Mouse (Mus musculus) heart, embryonic 16.5 days (tissue): ENCODE results near the gene Timm23. TPM values are rescaled to one million over a fixed set of nuclear protein-coding genes. Genes with fewer than 3 reads are reported as not detected.
"Not testable (repeated sequence)": the region's sequence is repeated elsewhere in the genome, so short reads cannot be mapped to it uniquely, and the experiment has no call there.

Experiments
- ATAC-seq: fragments of 200-750 bp; cut with Nextera tagmentation; replicated peaks from 2 replicates; pipeline ENCODE4 v1.8.0; 2017; ENCODE audit warnings: moderate number of reproducible peaks; ENCODE audit not compliant: insufficient read depth, low FRiP score; ENCODE audit errors: extremely low read depth
- H3K27ac ChIP-seq: fragments of 300-500 bp; sonication (generic); 2 replicates; pipeline ENCODE4 v1.5.1; 2014; ENCODE audit warnings: mild to moderate bottlenecking, low read length, control low read depth, moderate library complexity
- H3K27me3 ChIP-seq: fragments of 300-500 bp; sonication (generic); 2 replicates; pipeline ENCODE4 v1.6.1; 2014; ENCODE audit warnings: low read length, mixed read lengths; ENCODE audit not compliant: control insufficient read depth, insufficient read depth
- H3K36me3 ChIP-seq: fragments of 300-500 bp; sonication (generic); 2 replicates; pipeline ENCODE4 v1.6.1; 2014; ENCODE audit not compliant: control insufficient read depth, insufficient read depth
- H3K4me1 ChIP-seq: fragments of 300-500 bp; sonication (generic); 2 replicates; pipeline ENCODE4 v1.6.1; 2014; ENCODE audit warnings: low read length, mixed read lengths; ENCODE audit not compliant: control insufficient read depth, insufficient read depth
- H3K4me2 ChIP-seq: fragments of 300-500 bp; sonication (generic); 2 replicates; pipeline ENCODE4 v1.6.1; 2014; ENCODE audit warnings: low read depth, mild to moderate bottlenecking, control low read depth, low read length
- H3K4me3 ChIP-seq: fragments of 300-500 bp; sonication (generic); 2 replicates; pipeline ENCODE4 v1.5.1; 2014; ENCODE audit warnings: mild to moderate bottlenecking, control low read depth, low read length
- H3K9ac ChIP-seq: fragments of 300-500 bp; sonication (generic); 2 replicates; pipeline ENCODE4 v1.6.1; 2014; ENCODE audit warnings: low read length, control low read depth
- H3K9me3 ChIP-seq: fragments of 300-500 bp; sonication (generic); replicated peaks from 2 replicates; pipeline ENCODE4 v1.6.1; 2016; ENCODE audit warnings: low read length; ENCODE audit not compliant: control insufficient read depth
- WGBS: fragments of 180-500 bp; shearing (Covaris S2); extraction: QIAGEN DNeasy Blood & Tissue Kit; methylation state at CpG from one replicate; pipeline ENCODE4 v1.1.7; 2014; 5-methylcytosine and 5-hydroxymethylcytosine counted together
- polyA plus RNA-seq: library from polyadenylated mRNA; unstranded; fragments of >200 nt; fragmentation: Nextera tagmentation; extraction: Ambion mirVana; gene quantifications from 2 replicates; pipeline ENCODE4 v1.2.1, GENCODE M21; 2015

The Timm23 gene
- 274 and 354 TPM in 2 replicates for polyA plus RNA-seq

DNA sequence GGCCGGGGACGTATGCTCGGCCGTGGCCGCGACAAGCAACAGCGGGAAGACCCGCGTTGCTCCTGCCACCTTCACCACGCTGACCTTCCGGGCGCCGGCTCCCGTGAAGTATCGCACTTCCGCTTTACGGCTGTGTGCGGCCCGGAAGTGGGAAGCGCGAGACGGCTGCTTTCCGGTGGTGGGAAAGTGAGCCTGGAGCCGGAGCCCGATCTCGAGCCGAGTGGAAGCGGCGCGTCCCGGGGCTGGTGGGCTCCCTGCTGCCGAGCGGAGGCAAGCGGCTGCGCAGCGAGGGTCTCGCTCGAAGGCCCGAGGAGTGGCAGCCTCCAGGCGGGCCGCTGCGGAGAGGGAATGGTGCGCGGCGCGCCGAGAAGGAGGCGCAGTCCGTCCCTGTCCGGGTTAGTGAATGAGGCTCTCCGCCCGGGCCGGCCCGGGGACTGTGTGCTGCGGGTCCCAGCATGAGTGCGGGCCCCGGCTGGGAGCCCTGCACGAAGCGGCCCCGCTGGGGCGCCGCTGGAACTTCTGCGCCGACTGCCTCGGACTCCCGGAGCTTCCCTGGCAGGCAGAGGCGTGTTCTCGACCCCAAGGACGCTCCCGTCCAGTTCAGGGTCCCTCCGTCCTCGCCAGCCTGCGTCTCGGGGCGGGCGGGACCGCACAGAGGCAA is at the start of gene Timm23, which contains the start of gene Parg:
Gene Timm23 (minus strand): TSS at position 108 of the 661 bp plus-strand sequence.
Gene Parg (plus strand): TSS at position 159 of the 661 bp plus-strand sequence.
- peaks cover 21% of the 10 kb centered on the region for H3K4me1 ChIP-seq
- 0% methylated on average over 72 of the region's 77 CpGs for WGBS
- H3K9me3 ChIP-seq: 0 out of 2 replicates have a peak, but pooled peaks cover 3% of the 10 kb centered on the region
- H3K36me3 ChIP-seq: peaks cover 18% of the 10 kb centered on the region
- peak; percentile 95 for ATAC-seq
- H3K9ac ChIP-seq: peak within 1 kb of the TSS; percentile 97
- peak within 1 kb of the TSS; percentile 99 for H3K4me3 ChIP-seq
- peak within 1 kb of the TSS; percentile 89 for H3K27ac ChIP-seq
- no peaks in the 10 kb centered on the region for H3K27me3 ChIP-seq
- H3K4me2 ChIP-seq: peak within 1 kb of the TSS; percentile 93

DNA sequence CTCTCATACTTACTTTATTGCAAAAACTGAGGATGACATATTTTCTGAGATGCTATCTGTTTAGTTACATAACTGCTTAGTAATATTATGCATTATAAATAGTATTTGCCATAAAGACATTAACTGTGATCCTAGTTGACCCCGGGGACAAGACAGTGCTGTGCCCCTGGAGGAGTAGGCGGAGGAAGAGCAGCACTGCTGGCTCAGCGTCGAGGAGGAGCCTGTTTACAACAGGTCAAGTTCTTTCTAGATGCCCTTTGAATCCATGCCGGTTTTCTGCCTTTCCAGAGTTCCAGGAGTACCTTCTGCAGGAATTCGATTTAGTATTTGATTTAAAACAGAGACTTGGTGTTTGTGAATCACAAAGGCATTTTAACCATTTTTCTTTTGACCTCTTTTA is 47.9 kb upstream of the Timm23 start:
- Histone ChIP-seq H3K27ac (no peak overlapping the region), H3K4me3 (no peak overlapping the region), H3K9ac (no peak overlapping the region), H3K27me3 (no peaks in the 10 kb centered on the region), H3K4me2 (no peak overlapping the region), H3K4me1 (no peaks in the 10 kb centered on the region), H3K9me3 (no peaks in the 10 kb centered on the region), H3K36me3 (peaks cover 6% of the 10 kb centered on the region; the same call in 1 of the 2 replicates)
- 86% methylated on average over 6 of the region's 6 CpGs for WGBS
- no peak for ATAC-seq

DNA sequence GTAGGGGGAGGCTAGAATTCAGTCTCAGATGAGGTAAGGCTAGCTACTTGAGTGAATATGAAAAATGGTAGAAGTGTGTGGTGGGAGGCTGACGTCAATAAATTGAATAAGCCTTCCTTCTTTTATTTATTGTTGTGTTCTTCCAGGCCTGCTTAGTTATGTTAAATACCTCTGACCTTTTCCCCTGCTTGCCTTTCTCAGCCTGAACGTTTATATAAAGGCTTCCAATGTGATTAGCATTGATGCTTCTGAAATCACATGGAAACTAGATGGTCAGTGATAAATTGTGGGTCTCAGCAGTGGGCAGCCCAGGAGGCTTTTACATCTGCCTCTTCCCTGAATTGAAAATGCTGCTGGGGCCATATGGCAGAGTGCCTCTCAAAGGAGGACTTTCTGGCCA is 44.3 kb upstream of the Timm23 start:
- H3K4me2 ChIP-seq: no peak overlapping the region
- no peak overlapping the region for H3K4me3 ChIP-seq
- peaks cover 9% of the 10 kb centered on the region; the same call in 1 of the 2 replicates for H3K36me3 ChIP-seq
- 67% methylated on average over 2 of the region's 2 CpGs for WGBS
- no peaks in the 10 kb centered on the region for H3K9me3 ChIP-seq
- H3K27me3 ChIP-seq: no peaks in the 10 kb centered on the region
- no peak overlapping the region for H3K27ac ChIP-seq
- H3K9ac ChIP-seq: no peak overlapping the region
- no peak for ATAC-seq
- no peaks in the 10 kb centered on the region for H3K4me1 ChIP-seq

DNA sequence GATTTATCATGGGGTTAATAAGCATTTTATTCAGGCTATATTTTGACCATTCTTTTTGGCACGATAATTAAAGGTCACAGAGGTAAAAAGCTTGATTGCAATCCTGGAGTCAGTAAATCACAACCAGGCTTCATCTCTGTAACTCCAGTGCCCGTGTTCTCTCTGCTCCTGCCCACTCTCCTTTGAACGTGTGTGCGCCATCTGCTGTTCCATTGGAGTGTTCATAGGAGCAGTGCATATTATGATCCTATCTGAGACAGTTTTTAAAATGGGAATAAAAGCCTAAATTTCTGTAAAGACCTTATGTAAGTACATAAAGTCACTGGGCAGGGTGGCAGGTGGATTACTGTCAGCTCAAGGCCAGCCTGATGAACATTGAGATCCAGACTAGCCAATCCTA is 40.7 kb upstream of the Timm23 start:
- H3K27ac ChIP-seq: no peak overlapping the region
- no peak overlapping the region for H3K4me2 ChIP-seq
- no peak overlapping the region for H3K9ac ChIP-seq
- ATAC-seq: no peak
- peaks cover 8% of the 10 kb centered on the region for H3K36me3 ChIP-seq
- H3K4me1 ChIP-seq: no peaks in the 10 kb centered on the region
- 68% methylated on average over 4 of the region's 4 CpGs for WGBS
- H3K27me3 ChIP-seq: no peaks in the 10 kb centered on the region
- no peaks in the 10 kb centered on the region for H3K9me3 ChIP-seq
- no peak overlapping the region for H3K4me3 ChIP-seq

DNA sequence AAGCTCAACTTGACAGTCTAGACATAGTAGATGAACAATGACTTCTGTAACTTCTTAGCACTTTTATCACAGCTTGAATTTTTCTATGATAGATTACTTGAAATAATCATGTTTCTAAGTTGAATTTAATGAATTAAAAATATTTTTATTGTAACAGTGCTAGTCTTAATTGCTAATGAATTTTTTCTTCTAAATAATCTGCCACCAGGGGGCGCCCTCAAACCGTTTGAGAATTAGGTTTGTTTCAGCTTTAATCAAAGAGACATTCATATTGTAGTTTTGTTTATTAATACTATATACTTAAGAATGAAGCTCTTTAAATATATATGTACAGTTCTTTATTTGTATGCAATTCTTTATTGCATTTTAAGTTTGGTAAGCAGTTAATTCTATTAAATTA is 27.3 kb upstream of the Timm23 start:
- no peaks in the 10 kb centered on the region; the same call in 1 of the 2 replicates for H3K36me3 ChIP-seq
- no peaks in the 10 kb centered on the region for H3K9me3 ChIP-seq
- H3K4me1 ChIP-seq: no peaks in the 10 kb centered on the region; the same call in 1 of the 2 replicates
- no peak overlapping the region for H3K4me3 ChIP-seq
- H3K4me2 ChIP-seq: no peak overlapping the region
- H3K27me3 ChIP-seq: no peaks in the 10 kb centered on the region
- H3K9ac ChIP-seq: no peak overlapping the region
- ATAC-seq: no peak
- H3K27ac ChIP-seq: no peak overlapping the region
- whole genome bisulfite sequencing: 0% methylated on average over 2 of the region's 2 CpGs

DNA sequence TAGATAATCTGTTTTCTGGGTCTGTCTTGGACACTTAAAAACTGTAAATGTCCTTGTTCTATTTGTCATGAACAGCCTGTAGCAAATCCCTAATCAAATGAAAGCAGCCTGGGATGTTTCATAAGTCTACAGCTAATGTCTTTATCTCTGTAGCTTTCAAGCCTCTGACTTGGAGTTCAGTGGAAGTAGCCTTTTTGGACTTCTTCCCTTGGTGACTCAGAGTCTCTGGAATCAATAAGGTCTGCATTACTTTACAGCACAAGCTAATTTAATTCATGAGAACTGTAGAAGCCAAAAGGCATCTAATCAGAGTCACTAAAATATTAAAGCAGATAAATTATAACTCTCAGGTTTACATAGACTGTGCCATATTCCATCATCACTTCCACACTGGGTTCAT is 24.9 kb upstream of the Timm23 start:
- Histone ChIP-seq H3K4me3 (no peak overlapping the region), H3K4me1 (no peaks in the 10 kb centered on the region; the same call in 1 of the 2 replicates), H3K27me3 (no peaks in the 10 kb centered on the region), H3K9me3 (no peaks in the 10 kb centered on the region), H3K27ac (no peak overlapping the region), H3K9ac (no peak overlapping the region), H3K4me2 (no peak overlapping the region), H3K36me3 (no peaks in the 10 kb centered on the region; the same call in 1 of the 2 replicates)
- no peak for ATAC-seq

DNA sequence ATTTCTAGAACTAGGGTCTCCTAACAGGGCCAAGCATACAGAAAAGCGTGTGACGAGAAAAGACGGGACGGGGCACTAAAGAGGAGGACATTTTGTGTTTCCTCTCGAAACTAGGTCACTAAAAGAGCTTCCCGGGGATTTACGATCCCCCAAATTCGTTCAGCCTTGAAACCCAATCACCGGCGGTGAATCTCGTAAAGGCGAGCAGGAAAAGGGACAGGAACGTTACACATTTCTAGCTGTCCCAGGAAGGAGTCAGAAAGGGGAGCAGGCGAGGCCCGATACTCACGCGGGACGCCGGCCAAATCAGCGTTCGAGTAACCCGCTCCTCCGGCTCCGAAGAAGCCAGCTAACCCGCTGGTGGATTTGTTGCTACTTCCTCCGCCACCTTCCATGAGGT is 344 bp downstream of the Timm23 start:
- WGBS: under 1% methylated on average over 25 of the region's 26 CpGs
- 0 out of 2 replicates have a peak, but pooled peaks cover 3% of the 10 kb centered on the region for H3K9me3 ChIP-seq
- H3K4me1 ChIP-seq: peaks cover 21% of the 10 kb centered on the region
- peak; percentile 47 for ATAC-seq
- peak overlapping the region; percentile 97 for H3K9ac ChIP-seq
- peaks cover 21% of the 10 kb centered on the region for H3K36me3 ChIP-seq
- H3K4me3 ChIP-seq: peak overlapping the region; percentile 99
- H3K27ac ChIP-seq: peak overlapping the region; percentile 89
- peak overlapping the region; percentile 72 for H3K4me2 ChIP-seq
- no peaks in the 10 kb centered on the region for H3K27me3 ChIP-seq

DNA sequence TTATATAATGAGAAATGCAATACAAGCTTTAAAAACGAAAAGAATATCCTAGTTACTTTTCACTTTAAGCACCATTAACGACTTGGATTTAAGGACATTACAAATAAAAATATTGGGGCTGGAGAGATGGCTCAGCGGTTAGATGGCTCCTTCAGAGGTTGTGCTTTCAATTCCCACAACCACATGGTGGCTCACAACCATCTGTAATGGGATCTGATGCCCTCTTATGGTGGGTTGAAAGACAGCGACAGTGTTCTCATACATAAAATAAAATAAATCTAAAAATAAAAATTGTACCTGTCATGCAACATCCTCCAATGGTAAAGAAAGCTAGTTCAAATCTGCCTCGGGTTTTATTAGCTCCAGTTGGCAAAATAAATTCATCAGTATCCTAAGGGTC is 8.1 kb downstream of the Timm23 start:
- H3K4me1 ChIP-seq, H3K27ac ChIP-seq, H3K4me2 ChIP-seq, H3K4me3 ChIP-seq, ATAC-seq, H3K9me3 ChIP-seq, H3K9ac ChIP-seq, H3K27me3 ChIP-seq: not testable (repeated sequence)
- peaks cover 43% of the 10 kb centered on the region for H3K36me3 ChIP-seq
- WGBS: 75% methylated on average over 5 of the region's 5 CpGs

DNA sequence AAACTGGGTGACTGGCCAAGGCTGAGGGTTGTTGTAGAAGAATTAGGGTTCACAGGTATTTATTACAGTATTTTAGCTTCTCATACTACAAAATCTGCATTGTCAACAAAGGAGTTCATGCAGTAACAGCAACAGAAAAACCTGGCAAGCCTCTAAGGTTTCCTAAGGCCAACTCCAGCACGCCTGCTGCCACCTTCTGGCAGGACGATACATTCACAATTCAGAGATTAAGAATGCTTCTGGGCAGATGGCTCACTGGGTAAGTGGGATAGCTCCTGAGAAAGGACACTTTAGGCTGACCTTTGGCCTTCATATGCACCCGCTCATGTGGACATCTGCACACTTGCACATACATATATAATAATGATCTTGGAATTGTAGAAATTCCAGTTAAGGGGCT is 9.3 kb downstream of the Timm23 start:
- no peak overlapping the region for H3K4me2 ChIP-seq
- ATAC-seq: no peak
- no peak overlapping the region for H3K27ac ChIP-seq
- no peak overlapping the region for H3K9ac ChIP-seq
- H3K36me3 ChIP-seq: peaks cover 45% of the 10 kb centered on the region
- WGBS: 36% methylated on average over 3 of the region's 3 CpGs
- H3K4me3 ChIP-seq: no peak overlapping the region
- H3K27me3 ChIP-seq: no peaks in the 10 kb centered on the region
- no peaks in the 10 kb centered on the region for H3K4me1 ChIP-seq
- no peaks in the 10 kb centered on the region for H3K9me3 ChIP-seq
